Mouse (Mus musculus) layer of hippocampus, postnatal 25 days (tissue): Measurements from ENCODE around the gene Btbd6. TPM values are rescaled to one million over a fixed set of nuclear protein-coding genes. Genes with fewer than 3 reads are reported as not detected.

Experiments
- total RNA-seq, 2 experiments: library from RNA; stranded (reverse); gene quantifications; 2 replicates each; pipeline ENCODE4 v1.2.3; 2021

Btbd6 gene
- total RNA-seq, 2 experiments from 2014 or later, result 55.3 to 56.5 TPM

Other genes with a start within 250 kb of the Btbd6 start
- gene Pld4, start 215.8 kb upstream of the Btbd6 start, total RNA-seq, result 10 to 100 TPM; 11.1 to 11.9 TPM
- 1 to 10 TPM; 3.2 to 3.5 TPM for gene Ahnak2, start 173.8 kb upstream of the Btbd6 start, total RNA-seq
- 10 to 100 TPM; 13.5 to 14.7 TPM for gene Clba1, start 167.5 kb upstream of the Btbd6 start, total RNA-seq
- 1 to 10 TPM; 8.0 to 9.7 TPM for gene Cdca4, start 147.1 kb upstream of the Btbd6 start, total RNA-seq
- under 1 TPM in 1 of 2 experiments, not detected in 1; 0.10 TPM for gene Gpr132, start 108.3 kb upstream of the Btbd6 start, total RNA-seq
- 10 to 100 TPM; 40.3 to 46.3 TPM for gene Jag2, start 46.7 kb upstream of the Btbd6 start, total RNA-seq
- gene Nudt14, start 34.4 kb upstream of the Btbd6 start, total RNA-seq, result 10 to 100 TPM; 10.8 to 11.9 TPM
- gene Brf1, start 24.2 kb downstream of the Btbd6 start, total RNA-seq, result 10 to 100 TPM; 46.6 to 61.8 TPM
- 10 to 100 TPM; 94.2 to 97.8 TPM for gene Pacs2, start 38.0 kb downstream of the Btbd6 start, total RNA-seq
- gene Tex22, start 98.0 kb downstream of the Btbd6 start, total RNA-seq, result 1 to 10 TPM in 1 of 2 experiments, under 1 TPM in 1; 0.64 to 1.2 TPM
- 10 to 100 TPM; 73.9 to 84.4 TPM for gene Mta1, start 121.8 kb downstream of the Btbd6 start, total RNA-seq
- gene Crip2, start 163.8 kb downstream of the Btbd6 start, total RNA-seq, result 100 to 1,000 TPM; 110 to 113 TPM
- gene Crip1, start 169.8 kb downstream of the Btbd6 start, total RNA-seq, result 10 to 100 TPM in 1 of 2 experiments, 1 to 10 TPM in 1; 7.6 to 12.6 TPM
- gene Tedc1, start 179.9 kb downstream of the Btbd6 start, total RNA-seq, result 1 to 10 TPM; 1.1 to 1.2 TPM
- 10 to 100 TPM; 22.6 to 23.3 TPM for gene Tmem121, start 209.4 kb downstream of the Btbd6 start, total RNA-seq